Mouse (Mus musculus) embryonic facial prominence, embryonic 13.5 days (tissue): ENCODE data around the gene Nup214. TPM values are rescaled to one million over a fixed set of nuclear protein-coding genes. Genes with fewer than 3 reads are reported as not detected.

ENCODE experiments used
- microRNA-seq: library from miRNA; unstranded; fragments of <30 nt; microRNA quantifications from one replicate; pipeline ENCODE4, GENCODE M21; 2016
- polyA plus RNA-seq: library from polyadenylated mRNA; unstranded; fragments of >200 nt; fragmentation: Nextera tagmentation; extraction: Ambion mirVana; gene quantifications from 2 replicates; pipeline ENCODE4 v1.2.1, GENCODE M21; 2015

The Nup214 gene
- polyA plus RNA-seq, 1 experiment from 2014 or later, result 118 TPM

Small RNAs within 50 kb of the gene (microRNA-seq; reads per million reads assigned to microRNA genes)
- not detected for gene Mir7674

Other genes with a start within 250 kb of the Nup214 start
- gene Qrfp, start 163.9 kb upstream of the Nup214 start, polyA plus RNA-seq, result 0.14 and 0.22 TPM in 2 replicates
- 0.55 and 0.83 TPM in 2 replicates for gene Fibcd1, start 128.4 kb upstream of the Nup214 start, polyA plus RNA-seq
- 2.6 and 3.9 TPM in 2 replicates for gene Lamc3, start 87.1 kb upstream of the Nup214 start, polyA plus RNA-seq
- gene Aif1l, start 24.3 kb upstream of the Nup214 start, polyA plus RNA-seq, result 45.9 and 46.4 TPM in 2 replicates
- 1.9 and 2.1 TPM in 2 replicates for gene Fam78a, start 110.4 kb downstream of the Nup214 start, polyA plus RNA-seq
- gene Plpp7, start 121.1 kb downstream of the Nup214 start, polyA plus RNA-seq, result 5.7 and 6.2 TPM in 2 replicates
- 44.8 and 57.7 TPM in 2 replicates for gene Prrc2b, start 176.6 kb downstream of the Nup214 start, polyA plus RNA-seq